Mouse (Mus musculus) bone marrow, adult 2 months (tissue): ENCODE data around the gene Macf1. TPM values are rescaled to one million over a fixed set of nuclear protein-coding genes. Genes with fewer than 3 reads are reported as not detected.
A peak's percentile ranks its signal among the peaks of the same experiment; 100 is the strongest.

ENCODE experiments used
- H3K27ac ChIP-seq: fragments of 200-500 bp; 2 replicates; pipeline ENCODE4 v1.5.1; 2012; ENCODE audit warnings: low read depth, mild to moderate bottlenecking, control low read depth, inconsistent platforms, low read length; ENCODE audit not compliant: control insufficient read depth, poor library complexity, insufficient read depth
- H3K4me1 ChIP-seq: fragments of 200-500 bp; 2 replicates; pipeline ENCODE4 v1.6.1; 2011; ENCODE audit warnings: low read length; ENCODE audit not compliant: control insufficient read depth, insufficient read depth
- H3K4me3 ChIP-seq: fragments of 200-500 bp; replicated peaks from 2 replicates; pipeline ENCODE3; 2011; ENCODE audit warnings: mild to moderate bottlenecking, low read depth, low read length, control low read depth; ENCODE audit not compliant: control insufficient read depth
- CTCF ChIP-seq: fragments of 200-500 bp; IDR thresholded peaks from 2 replicates; pipeline ENCODE4 v1.5.1; 2011; ENCODE audit warnings: low read length, control low read depth; ENCODE audit not compliant: control insufficient read depth, insufficient read depth
- POLR2A ChIP-seq: fragments of 200-500 bp; IDR thresholded peaks from 2 replicates; pipeline ENCODE4 v1.6.1; 2011; ENCODE audit warnings: low read depth, mild to moderate bottlenecking, control low read depth, low read length, borderline replicate concordance; ENCODE audit not compliant: control insufficient read depth
- WGBS: fragments of 180-500 bp; shearing (Covaris S2); methylation state at CpG from one replicate; pipeline ENCODE4 v1.1.7; 2018; 5-methylcytosine and 5-hydroxymethylcytosine counted together
- polyA plus RNA-seq: library from polyadenylated mRNA; stranded (reverse); fragments of >200 nt; gene quantifications from 2 replicates; pipeline ENCODE4 v1.2.4, GENCODE M21; 2011; ENCODE audit warnings: low replicate concordance; ENCODE audit not compliant: missing spikeins, insufficient read depth, insufficient read length

The Macf1 gene
- polyA plus RNA-seq, 1 experiment = 124 TPM

- 82% methylated on average over 1 of the region's 1 CpGs for WGBS
- Histone ChIP-seq H3K4me3 (no peak overlapping the region), H3K4me1 (no peaks in the 10 kb centered on the region), H3K27ac (no peak overlapping the region)
- peak; percentile 32; the same call in 1 of the 2 replicates for TF ChIP-seq CTCF
- no peak for TF ChIP-seq POLR2A
Measured at GRCm38 (mm10) chr4:123607174-123607573, 77.0 kb downstream of the Macf1 start.

GRCm38 (mm10) chr4:123605948-123606347 is 78.2 kb downstream of the Macf1 start:
- Histone ChIP-seq H3K27ac (no peak overlapping the region), H3K4me1 (no peaks in the 10 kb centered on the region), H3K4me3 (no peak overlapping the region)
- TF ChIP-seq POLR2A (no peak), CTCF (no peak)
- 67% methylated on average over 5 of the region's 5 CpGs for WGBS

DNA sequence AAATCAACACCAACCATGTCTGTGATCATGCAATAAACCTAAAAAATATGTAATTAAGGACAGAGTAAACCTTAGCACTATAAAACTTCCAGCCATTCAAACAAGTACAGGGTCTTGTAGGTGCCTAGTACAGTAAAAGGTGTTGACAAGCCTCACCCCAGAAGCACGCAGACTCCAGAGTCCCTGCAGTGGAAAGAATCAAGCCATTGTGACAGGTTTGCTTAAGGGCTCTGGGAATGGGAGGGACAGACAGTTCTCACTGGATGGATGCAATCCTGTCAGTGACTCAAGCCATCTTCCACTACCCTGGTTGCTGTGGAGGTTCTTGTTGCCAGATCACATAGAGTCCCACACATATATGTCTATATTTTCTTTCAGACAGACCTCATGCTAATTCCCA is 78.9 kb downstream of the Macf1 start:
- H3K27ac ChIP-seq = no peak overlapping the region
- H3K4me1 ChIP-seq = no peaks in the 10 kb centered on the region
- H3K4me3 ChIP-seq = no peak overlapping the region
- TF ChIP-seq CTCF (no peak), POLR2A (no peak)
- WGBS = 92% methylated on average over 1 of the region's 1 CpGs

DNA sequence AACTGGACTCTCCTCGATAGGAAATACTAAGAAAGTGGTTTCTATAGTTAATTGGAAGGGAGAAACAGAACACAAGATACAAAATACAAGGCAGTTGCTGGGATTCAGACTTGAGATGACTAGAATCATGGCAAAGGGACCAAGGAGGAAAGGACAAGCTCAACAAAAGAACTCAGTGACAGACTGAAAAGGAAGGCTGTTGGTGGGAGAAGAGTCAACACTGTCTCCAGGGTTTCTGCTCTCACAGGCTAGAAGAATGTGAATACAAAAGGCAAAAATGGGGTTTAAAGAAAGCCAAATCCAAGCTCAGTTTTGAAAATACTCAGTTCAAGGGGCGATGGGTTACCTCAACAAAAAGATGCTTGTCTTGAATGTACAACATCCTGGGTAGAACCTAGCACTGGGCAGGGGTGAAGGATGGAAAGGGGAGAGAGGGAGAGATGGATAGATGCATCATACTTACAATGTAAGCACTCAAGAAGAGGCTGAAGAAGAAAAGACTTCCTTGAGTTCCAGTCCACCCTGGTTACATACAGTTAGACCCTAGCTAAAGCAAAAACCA is 81.4 kb downstream of the Macf1 start:
- no peaks in the 10 kb centered on the region for H3K4me1 ChIP-seq
- 83% methylated on average over 2 of the region's 2 CpGs for WGBS
- no peak overlapping the region for H3K4me3 ChIP-seq

DNA sequence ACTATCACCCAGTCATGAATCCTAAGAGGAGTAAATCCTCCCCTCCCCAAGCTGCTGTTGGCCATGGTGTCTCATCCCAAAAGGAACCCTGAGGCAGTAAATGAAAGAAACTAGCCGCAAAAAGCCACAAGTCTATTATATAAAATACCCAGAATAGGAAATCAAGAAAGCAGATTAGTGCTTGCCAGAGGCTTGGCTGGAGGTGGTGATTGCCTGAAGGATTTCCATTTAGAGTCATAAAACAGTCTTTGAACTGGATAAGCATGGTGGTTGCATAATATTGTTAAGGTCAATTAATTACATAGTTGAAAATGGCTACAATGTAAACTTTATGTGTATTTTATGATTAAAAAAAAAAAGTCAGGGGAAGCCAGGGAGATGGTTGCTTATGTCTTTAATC is 83.1 kb downstream of the Macf1 start:
- H3K27ac ChIP-seq = no peak overlapping the region
- TF ChIP-seq CTCF (no peak), POLR2A (no peak)
- 74% methylated on average over 1 of the region's 1 CpGs for WGBS
- no peaks in the 10 kb centered on the region for H3K4me1 ChIP-seq
- H3K4me3 ChIP-seq = no peak overlapping the region

More for the DNA sequence above, 81.4 kb downstream of the Macf1 start:
- TF ChIP-seq POLR2A (no peak), CTCF (no peak)
- H3K27ac ChIP-seq = no peak overlapping the region

GRCm38 (mm10) chr4:123598519-123599228 is 85.5 kb downstream of the Macf1 start:
- TF ChIP-seq POLR2A (no peak), CTCF (no peak)
- H3K4me1 ChIP-seq = no peaks in the 10 kb centered on the region
- WGBS = 87% methylated on average over 11 of the region's 11 CpGs
- no peak overlapping the region for H3K4me3 ChIP-seq
- H3K27ac ChIP-seq = no peak overlapping the region

DNA sequence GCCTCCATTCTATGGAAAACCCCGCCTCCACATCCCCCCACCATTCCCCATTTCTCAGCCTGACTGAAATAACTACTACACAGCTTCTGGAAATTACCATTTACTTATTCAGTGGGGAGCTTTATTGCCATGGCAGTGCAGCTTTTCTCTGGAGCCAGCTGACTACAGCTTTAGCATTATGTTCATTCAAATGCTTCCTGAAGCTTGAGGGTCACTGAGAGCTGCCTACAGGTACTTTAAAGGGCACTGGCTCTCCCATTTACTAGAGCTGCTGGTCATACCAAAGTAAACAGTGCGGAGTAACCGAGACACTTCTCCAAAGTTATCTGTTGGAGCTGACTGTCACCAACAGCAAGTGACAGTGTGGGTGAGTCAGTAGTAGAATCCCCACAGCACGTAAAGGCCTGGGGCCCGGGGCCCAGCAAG is 89.8 kb downstream of the Macf1 start:
- Histone ChIP-seq H3K4me3 (no peak overlapping the region), H3K4me1 (no peaks in the 10 kb centered on the region), H3K27ac (no peak overlapping the region)
- WGBS = 85% methylated on average over 5 of the region's 5 CpGs
- TF ChIP-seq CTCF = no peak
- TF ChIP-seq POLR2A = no peak

GRCm38 (mm10) chr4:123593664-123594063 is 90.5 kb downstream of the Macf1 start:
- TF ChIP-seq CTCF = no peak
- TF ChIP-seq POLR2A = no peak
- WGBS = 81% methylated on average over 3 of the region's 3 CpGs
- Histone ChIP-seq H3K27ac (no peak overlapping the region), H3K4me3 (no peak overlapping the region), H3K4me1 (no peaks in the 10 kb centered on the region)
